Mouse (Mus musculus): ENCODE data around the gene Elmo2. TPM values are rescaled to one million over a fixed set of nuclear protein-coding genes. Genes with fewer than 3 reads are reported as not detected.

The Elmo2 gene
- polyA plus RNA-seq, 1 experiment from 2014 or later = 44.9 TPM

DNA sequence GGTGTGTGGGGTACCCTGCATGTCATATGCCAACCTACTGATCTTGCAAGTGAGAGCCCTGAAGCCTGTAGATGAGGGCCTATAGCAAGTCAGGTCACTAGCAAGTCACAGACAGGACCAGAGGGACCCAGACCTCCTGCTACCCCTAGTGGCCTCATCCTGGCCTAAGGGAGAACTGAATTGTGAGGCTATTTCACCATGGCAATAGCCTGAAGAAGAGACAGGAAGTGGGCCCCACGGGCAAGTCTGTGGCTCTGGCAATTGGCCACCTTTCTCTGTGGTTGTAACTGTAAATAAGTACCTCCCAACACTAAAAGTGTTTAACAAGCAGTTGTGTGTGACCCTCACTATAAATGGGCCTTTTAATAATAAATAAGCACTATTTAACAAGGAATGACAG lies 75.4 kb downstream of the Elmo2 start:
- Histone ChIP-seq H3K4me3 (ENCODE audit: low read length) (no peak overlapping the region), H3K4me2 (ENCODE audit: low read depth, low read length) (no peak overlapping the region), H3K27me3 (ENCODE audit: control insufficient read depth, insufficient read depth, low read length) (peaks cover 50% of the 10 kb centered on the region), H3K4me1 (ENCODE audit: control insufficient read depth, insufficient read depth, low read length) (no peaks in the 10 kb centered on the region), H3K9ac (ENCODE audit: low read length) (no peak overlapping the region), H3K9me3 (replicated peaks; ENCODE audit: control insufficient read depth, low read length) (no peaks in the 10 kb centered on the region), H3K36me3 (ENCODE audit: control insufficient read depth, insufficient read depth) (no peaks in the 10 kb centered on the region), H3K27ac (ENCODE audit: low read length) (no peak overlapping the region)
- WGBS = 30% methylated on average over 1 of the region's 1 CpGs
- no peak for ATAC-seq (replicated peaks; ENCODE audit: extremely low read depth, insufficient read depth, low FRiP score)

DNA sequence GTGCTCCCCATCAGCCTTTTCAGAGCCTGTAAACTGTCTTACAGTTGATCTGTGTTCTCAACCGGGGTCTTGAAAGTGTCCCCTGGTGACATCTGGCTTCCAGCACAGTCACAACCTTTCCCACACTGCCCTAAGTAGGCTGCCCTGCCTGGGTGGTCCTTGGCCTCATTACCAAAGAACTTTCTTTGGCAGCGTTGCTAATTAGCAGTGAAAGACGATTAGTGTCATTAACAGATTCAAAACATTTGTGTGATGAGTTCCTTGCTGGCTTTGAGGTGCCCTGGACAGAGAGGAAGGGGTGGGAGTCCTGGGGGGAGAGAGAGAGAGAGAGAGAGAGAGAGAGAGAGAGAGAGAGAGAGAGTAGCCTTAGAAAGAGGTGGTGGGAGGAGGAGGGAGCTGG lies 77.3 kb downstream of the Elmo2 start:
- no peak for ATAC-seq (replicated peaks; ENCODE audit: extremely low read depth, insufficient read depth, low FRiP score)
- H3K36me3 ChIP-seq (ENCODE audit: control insufficient read depth, insufficient read depth) = no peaks in the 10 kb centered on the region

DNA sequence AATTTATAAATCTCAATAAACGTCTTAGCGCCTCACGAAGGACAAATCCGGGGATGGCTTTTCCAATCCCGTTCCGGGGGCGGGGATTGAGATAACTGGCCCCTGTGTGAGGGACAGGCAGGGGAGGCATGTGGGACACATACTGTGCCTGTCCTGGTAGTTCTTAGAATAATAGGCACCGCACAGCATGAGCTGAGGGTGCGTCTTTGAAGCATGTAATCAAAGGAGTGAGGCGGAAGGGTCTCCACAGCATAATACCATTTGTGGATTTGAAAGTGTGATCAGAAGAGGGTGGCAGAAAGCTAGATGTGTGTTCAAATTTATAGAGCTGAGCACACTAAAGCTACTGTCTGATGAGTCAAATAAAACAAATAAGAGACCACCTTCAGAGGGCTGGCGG lies 79.9 kb downstream of the Elmo2 start:
- no peak overlapping the region for H3K4me3 ChIP-seq (ENCODE audit: low read length)
- ATAC-seq (replicated peaks; ENCODE audit: extremely low read depth, insufficient read depth, low FRiP score) = no peak
- H3K36me3 ChIP-seq (ENCODE audit: control insufficient read depth, insufficient read depth) = no peaks in the 10 kb centered on the region
- H3K27ac ChIP-seq (ENCODE audit: low read length) = no peak overlapping the region
- H3K4me2 ChIP-seq (ENCODE audit: low read depth, low read length) = no peak overlapping the region
- H3K27me3 ChIP-seq (ENCODE audit: control insufficient read depth, insufficient read depth, low read length) = peaks cover 52% of the 10 kb centered on the region
- H3K9ac ChIP-seq (ENCODE audit: low read length) = no peak overlapping the region
- no peaks in the 10 kb centered on the region for H3K4me1 ChIP-seq (ENCODE audit: control insufficient read depth, insufficient read depth, low read length)
- no peaks in the 10 kb centered on the region for H3K9me3 ChIP-seq (replicated peaks; ENCODE audit: control insufficient read depth, low read length)
- WGBS = 17% methylated on average over 11 of the region's 11 CpGs

More for the DNA sequence above, 77.3 kb downstream of the Elmo2 start:
- H3K27me3 ChIP-seq (ENCODE audit: control insufficient read depth, insufficient read depth, low read length) = peaks cover 44% of the 10 kb centered on the region
- no peak overlapping the region for H3K27ac ChIP-seq (ENCODE audit: low read length)
- H3K9ac ChIP-seq (ENCODE audit: low read length) = no peak overlapping the region
- no peaks in the 10 kb centered on the region for H3K4me1 ChIP-seq (ENCODE audit: control insufficient read depth, insufficient read depth, low read length)
- 12% methylated on average over 3 of the region's 3 CpGs for WGBS
- no peak overlapping the region for H3K4me2 ChIP-seq (ENCODE audit: low read depth, low read length)
- no peak overlapping the region for H3K4me3 ChIP-seq (ENCODE audit: low read length)
- H3K9me3 ChIP-seq (replicated peaks; ENCODE audit: control insufficient read depth, low read length) = no peaks in the 10 kb centered on the region

DNA sequence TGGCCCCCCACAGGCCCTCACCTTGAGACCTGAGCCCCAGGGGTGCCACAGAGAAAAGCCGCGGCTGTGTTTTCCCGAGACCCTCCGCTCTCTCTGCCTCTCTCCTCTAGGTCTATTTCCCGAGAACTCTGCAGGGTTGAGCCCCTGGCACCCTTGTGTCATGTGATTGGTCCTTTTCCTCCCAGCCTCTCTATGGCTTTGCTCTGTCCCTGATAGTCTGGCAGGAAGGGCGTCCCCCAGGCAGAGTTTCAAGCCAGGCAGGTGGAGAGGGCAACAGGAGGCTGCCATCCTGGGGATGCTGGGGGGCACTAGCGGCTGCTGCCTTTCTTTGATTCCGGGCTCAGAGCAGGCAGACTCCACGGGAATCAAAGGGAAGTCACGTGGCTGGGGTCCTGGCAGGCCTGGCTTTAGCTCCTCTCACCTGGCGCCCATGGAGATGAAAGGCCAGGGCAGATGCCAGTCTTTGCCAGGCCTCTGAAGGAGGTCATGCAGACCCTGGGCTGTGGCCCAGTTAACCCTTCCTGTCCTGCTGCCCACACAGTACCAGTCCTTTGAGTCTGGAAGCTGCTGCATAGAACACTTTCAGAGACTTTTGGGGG lies 83.1 kb downstream of the Elmo2 start:
- Histone ChIP-seq H3K27me3 (ENCODE audit: control insufficient read depth, insufficient read depth, low read length) (peaks cover 75% of the 10 kb centered on the region), H3K4me1 (ENCODE audit: control insufficient read depth, insufficient read depth, low read length) (no peaks in the 10 kb centered on the region), H3K4me3 (ENCODE audit: low read length) (no peak overlapping the region)

DNA sequence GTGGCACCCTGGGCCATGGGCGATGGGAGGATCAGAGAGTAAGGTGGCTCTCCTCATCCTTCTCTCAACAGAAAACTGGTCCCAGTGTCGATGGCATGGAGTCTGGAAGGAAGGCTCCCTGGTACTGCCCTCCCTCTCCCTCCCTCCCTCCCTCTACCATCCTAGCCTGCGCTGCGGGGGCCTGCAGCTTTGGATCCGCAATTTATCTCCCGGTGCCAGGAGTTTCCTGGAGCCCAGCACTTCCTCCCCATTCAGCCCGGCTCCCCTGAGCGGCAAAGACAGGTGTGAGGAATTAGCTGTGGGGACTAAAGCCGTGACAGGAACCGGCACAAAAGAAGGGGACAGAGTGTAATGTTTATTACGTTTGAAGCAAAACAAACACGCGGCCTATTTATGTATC lies 83.7 kb downstream of the Elmo2 start:
- Histone ChIP-seq H3K9me3 (replicated peaks; ENCODE audit: control insufficient read depth, low read length) (no peaks in the 10 kb centered on the region), H3K4me2 (ENCODE audit: low read depth, low read length) (no peak overlapping the region), H3K27ac (ENCODE audit: low read length) (no peak overlapping the region), H3K36me3 (ENCODE audit: control insufficient read depth, insufficient read depth) (no peaks in the 10 kb centered on the region), H3K4me1 (ENCODE audit: control insufficient read depth, insufficient read depth, low read length) (no peaks in the 10 kb centered on the region), H3K4me3 (ENCODE audit: low read length) (no peak overlapping the region), H3K9ac (ENCODE audit: low read length) (no peak overlapping the region), H3K27me3 (ENCODE audit: control insufficient read depth, insufficient read depth, low read length) (peaks cover 76% of the 10 kb centered on the region)
- ATAC-seq (replicated peaks; ENCODE audit: extremely low read depth, insufficient read depth, low FRiP score) = no peak
- WGBS = 3% methylated on average over 13 of the region's 13 CpGs

More for the DNA sequence above, 83.1 kb downstream of the Elmo2 start:
- no peak overlapping the region for H3K9ac ChIP-seq (ENCODE audit: low read length)
- no peak overlapping the region for H3K4me2 ChIP-seq (ENCODE audit: low read depth, low read length)
- no peak overlapping the region for H3K27ac ChIP-seq (ENCODE audit: low read length)
- ATAC-seq (replicated peaks; ENCODE audit: extremely low read depth, insufficient read depth, low FRiP score) = no peak
- no peaks in the 10 kb centered on the region for H3K9me3 ChIP-seq (replicated peaks; ENCODE audit: control insufficient read depth, low read length)
- WGBS = 5% methylated on average over 11 of the region's 11 CpGs
- H3K36me3 ChIP-seq (ENCODE audit: control insufficient read depth, insufficient read depth) = no peaks in the 10 kb centered on the region

DNA sequence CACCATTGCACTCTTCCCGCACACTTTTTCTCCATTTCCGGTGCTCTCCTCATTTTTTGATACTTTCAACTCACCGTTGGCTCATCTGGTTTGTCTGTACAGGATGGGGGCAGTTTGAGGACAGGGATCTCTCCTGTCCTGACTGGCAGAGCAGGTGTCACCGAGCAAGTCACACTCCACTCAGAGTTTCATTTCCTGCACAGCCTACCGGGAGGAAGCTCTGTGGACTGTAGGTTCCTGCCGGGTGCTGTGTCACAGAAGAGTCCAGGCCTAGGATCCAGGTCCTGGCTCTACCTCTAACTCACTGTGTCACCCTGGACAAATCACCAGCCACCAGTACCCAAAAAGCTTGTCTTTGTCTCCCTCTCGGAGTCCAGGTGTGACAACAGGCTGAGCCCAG lies 84.5 kb downstream of the Elmo2 start:
- 39% methylated on average over 7 of the region's 7 CpGs for WGBS
- Histone ChIP-seq H3K27ac (ENCODE audit: low read length) (no peak overlapping the region), H3K36me3 (ENCODE audit: control insufficient read depth, insufficient read depth) (no peaks in the 10 kb centered on the region), H3K4me1 (ENCODE audit: control insufficient read depth, insufficient read depth, low read length) (no peaks in the 10 kb centered on the region), H3K27me3 (ENCODE audit: control insufficient read depth, insufficient read depth, low read length) (peaks cover 76% of the 10 kb centered on the region), H3K9me3 (replicated peaks; ENCODE audit: control insufficient read depth, low read length) (no peaks in the 10 kb centered on the region), H3K9ac (ENCODE audit: low read length) (no peak overlapping the region), H3K4me2 (ENCODE audit: low read depth, low read length) (no peak overlapping the region), H3K4me3 (ENCODE audit: low read length) (no peak overlapping the region)
- ATAC-seq (replicated peaks; ENCODE audit: extremely low read depth, insufficient read depth, low FRiP score) = no peak

DNA sequence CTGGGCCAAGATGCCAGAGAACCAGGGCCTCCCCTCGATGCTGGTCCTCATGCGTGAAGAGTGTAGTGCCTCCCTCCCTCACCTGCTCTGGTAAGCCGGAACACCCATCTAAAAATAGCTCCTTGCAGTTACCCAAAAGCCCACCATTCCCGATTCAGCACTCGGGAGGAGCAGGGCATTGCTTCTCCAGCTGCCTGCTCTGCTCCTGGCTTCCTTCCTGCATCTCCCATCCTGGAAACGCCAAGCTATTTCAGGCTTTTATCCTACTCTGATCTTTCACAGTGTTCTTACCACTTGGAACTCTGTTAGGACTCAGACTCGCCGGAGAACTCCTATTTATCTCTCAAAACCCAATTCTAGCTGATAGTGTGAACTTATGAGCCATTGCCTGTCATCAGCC lies 85.9 kb downstream of the Elmo2 start:
- H3K9ac ChIP-seq (ENCODE audit: low read length) = no peak overlapping the region

DNA sequence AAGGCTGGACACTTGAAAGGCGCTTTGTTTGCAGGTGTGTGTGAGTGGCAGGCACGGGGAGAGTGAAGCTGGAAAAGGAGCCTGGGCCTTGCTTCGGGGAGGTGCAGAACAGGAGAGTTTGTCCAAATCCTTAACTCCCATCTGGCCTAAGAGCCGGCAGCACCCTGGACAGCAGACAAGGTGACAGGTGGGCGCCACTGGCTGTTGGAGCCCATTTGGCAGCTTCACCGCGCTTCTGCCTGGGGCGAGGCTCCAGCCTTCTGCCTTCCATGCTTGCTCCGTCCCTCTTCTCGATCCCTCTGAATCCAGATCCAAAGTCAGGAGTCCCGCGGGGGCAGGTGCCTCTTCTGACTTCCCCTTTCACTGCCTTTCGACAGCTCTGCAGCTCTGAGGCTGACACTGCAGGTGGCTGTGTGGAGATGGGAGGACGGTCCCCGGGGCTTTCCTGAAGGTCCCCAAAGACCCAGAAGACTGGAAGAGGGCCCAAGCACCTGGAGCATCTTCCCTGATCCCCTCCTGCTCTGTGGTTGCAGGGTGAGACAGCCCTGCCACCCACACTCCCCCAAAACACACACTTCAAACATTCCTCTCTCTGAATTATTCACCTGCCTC lies 86.6 kb downstream of the Elmo2 start:
- H3K27ac ChIP-seq (ENCODE audit: low read length) = no peak overlapping the region
- H3K4me1 ChIP-seq (ENCODE audit: control insufficient read depth, insufficient read depth, low read length) = peaks cover 5% of the 10 kb centered on the region; the same call in 1 of the 2 replicates
- H3K9ac ChIP-seq (ENCODE audit: low read length) = no peak overlapping the region
- H3K27me3 ChIP-seq (ENCODE audit: control insufficient read depth, insufficient read depth, low read length) = peaks cover 89% of the 10 kb centered on the region
- H3K4me3 ChIP-seq (ENCODE audit: low read length) = no peak overlapping the region
- WGBS = 13% methylated on average over 15 of the region's 15 CpGs
- H3K9me3 ChIP-seq (replicated peaks; ENCODE audit: control insufficient read depth, low read length) = no peaks in the 10 kb centered on the region
- ATAC-seq (replicated peaks; ENCODE audit: extremely low read depth, insufficient read depth, low FRiP score) = no peak
- no peak overlapping the region for H3K4me2 ChIP-seq (ENCODE audit: low read depth, low read length)
- no peaks in the 10 kb centered on the region for H3K36me3 ChIP-seq (ENCODE audit: control insufficient read depth, insufficient read depth)

More for the DNA sequence above, 85.9 kb downstream of the Elmo2 start:
- H3K36me3 ChIP-seq (ENCODE audit: control insufficient read depth, insufficient read depth) = no peaks in the 10 kb centered on the region
- no peak overlapping the region for H3K4me3 ChIP-seq (ENCODE audit: low read length)
- no peaks in the 10 kb centered on the region for H3K4me1 ChIP-seq (ENCODE audit: control insufficient read depth, insufficient read depth, low read length)
- H3K9me3 ChIP-seq (replicated peaks; ENCODE audit: control insufficient read depth, low read length) = no peaks in the 10 kb centered on the region
- H3K27ac ChIP-seq (ENCODE audit: low read length) = no peak overlapping the region
- no peak for ATAC-seq (replicated peaks; ENCODE audit: extremely low read depth, insufficient read depth, low FRiP score)
- peaks cover 84% of the 10 kb centered on the region for H3K27me3 ChIP-seq (ENCODE audit: control insufficient read depth, insufficient read depth, low read length)
- 15% methylated on average over 8 of the region's 8 CpGs for WGBS
- H3K4me2 ChIP-seq (ENCODE audit: low read depth, low read length) = no peak overlapping the region

DNA sequence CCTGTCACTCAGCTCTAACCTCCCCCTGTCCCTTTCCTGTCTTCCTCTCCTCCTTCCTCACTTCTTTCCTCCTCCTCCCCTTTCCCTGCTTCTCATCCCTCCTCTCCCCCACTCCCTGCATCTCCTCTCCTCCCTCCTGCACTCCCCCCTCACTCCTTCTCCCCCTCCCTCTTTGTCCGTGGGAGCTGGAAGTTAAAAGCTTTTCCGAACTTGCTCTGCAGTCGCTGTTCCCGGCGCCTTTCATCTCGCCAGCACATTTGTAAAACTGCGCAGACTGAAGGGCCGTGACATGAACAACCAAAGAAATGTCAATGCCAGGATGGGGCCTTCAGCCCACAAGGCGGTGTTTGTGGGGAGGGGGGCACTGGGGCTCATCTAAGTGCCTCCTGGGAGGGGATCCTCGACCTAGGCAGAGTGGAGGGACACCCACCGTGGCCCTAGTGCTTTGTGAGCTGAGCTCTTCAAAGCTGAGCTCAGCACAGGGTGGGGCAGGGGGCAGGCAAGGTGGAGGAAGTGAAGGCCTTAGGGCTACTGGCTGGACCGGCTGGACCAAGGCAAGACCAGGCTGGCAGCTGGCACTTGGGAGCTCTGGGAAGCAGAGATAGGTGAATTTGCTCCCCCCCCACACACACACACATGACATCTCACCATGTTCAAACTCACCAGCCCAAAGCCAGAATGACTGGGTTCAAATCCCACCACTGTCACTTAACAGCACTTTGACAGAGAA lies 87.7 kb downstream of the Elmo2 start:
- no peaks in the 10 kb centered on the region for H3K9me3 ChIP-seq (replicated peaks; ENCODE audit: control insufficient read depth, low read length)
- H3K9ac ChIP-seq (ENCODE audit: low read length) = no peak overlapping the region
- no peak overlapping the region for H3K4me3 ChIP-seq (ENCODE audit: low read length)
- H3K4me2 ChIP-seq (ENCODE audit: low read depth, low read length) = no peak overlapping the region
- WGBS = 10% methylated on average over 12 of the region's 12 CpGs
- H3K27me3 ChIP-seq (ENCODE audit: control insufficient read depth, insufficient read depth, low read length) = peaks cover 94% of the 10 kb centered on the region
- no peak for ATAC-seq (replicated peaks; ENCODE audit: extremely low read depth, insufficient read depth, low FRiP score)
- no peak overlapping the region for H3K27ac ChIP-seq (ENCODE audit: low read length)
- H3K36me3 ChIP-seq (ENCODE audit: control insufficient read depth, insufficient read depth) = no peaks in the 10 kb centered on the region
- H3K4me1 ChIP-seq (ENCODE audit: control insufficient read depth, insufficient read depth, low read length) = peaks cover 10% of the 10 kb centered on the region; the same call in 1 of the 2 replicates

Measured in heart, embryonic 16.5 days (tissue).